Mouse (Mus musculus) right cerebral cortex, postnatal 4 days (tissue): ENCODE measurements around the gene Rbm14.
A peak's percentile ranks its signal among the peaks of the same experiment; 100 is the strongest.
"Not testable (repeated sequence)": the region's sequence is repeated elsewhere in the genome, so short reads cannot be mapped to it uniquely, and the experiment has no call there.

Source experiments
- DNase-seq: peaks from one replicate; pipeline ENCODE4 v3.0.0-alpha.2; 2022

Gene Rbm14

GRCm38 (mm10) chr19:4812334-4812949 lies 1.0 kb upstream of the Rbm14 start:
- not testable (repeated sequence) for DNase-seq

- DNase-seq = no peak
These were observed 442 bp upstream of the Rbm14 start for GRCm38 (mm10) chr19:4811909-4812242.

DNA sequence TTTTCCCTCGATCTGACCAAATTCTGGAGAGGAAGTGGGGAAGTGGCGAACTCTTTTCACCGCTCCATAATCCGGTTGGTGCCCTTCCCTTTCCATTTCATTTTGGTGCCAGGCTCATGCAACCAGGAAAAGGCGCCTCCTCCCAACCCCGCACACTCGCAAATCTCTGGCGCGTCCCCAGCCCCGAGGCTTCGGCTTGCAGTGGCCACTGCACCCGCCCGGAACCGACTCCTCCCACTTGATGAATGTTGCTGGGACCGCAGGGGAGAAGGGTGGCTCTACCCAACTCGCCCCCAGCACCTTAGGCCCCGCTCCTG lies 730 bp downstream of the Rbm14 start:
- no peak for DNase-seq

GRCm38 (mm10) chr19:4810309-4810708 lies 1.1 kb downstream of the Rbm14 start:
- no peak for DNase-seq

DNA sequence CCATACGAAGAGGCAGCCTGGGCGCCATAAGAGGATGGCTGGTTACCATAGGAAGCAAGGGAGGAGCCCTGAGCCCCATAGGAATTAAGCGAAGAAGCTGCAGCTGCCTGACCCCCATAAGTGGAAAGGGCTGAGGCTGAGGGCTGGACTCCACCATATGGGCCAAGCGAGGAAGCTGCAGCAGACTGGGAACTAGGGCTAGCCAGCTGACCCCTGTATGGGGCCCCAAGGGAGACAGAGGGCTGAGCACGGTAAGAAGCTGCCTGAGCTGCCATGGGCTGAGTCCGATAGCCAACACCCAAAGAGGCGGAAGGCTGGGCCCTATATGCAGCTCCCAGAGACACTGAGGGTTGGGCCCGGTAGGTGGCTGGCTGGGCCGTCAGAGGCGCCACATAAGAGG lies 8.2 kb downstream of the Rbm14 start:
- no peak for DNase-seq

DNA sequence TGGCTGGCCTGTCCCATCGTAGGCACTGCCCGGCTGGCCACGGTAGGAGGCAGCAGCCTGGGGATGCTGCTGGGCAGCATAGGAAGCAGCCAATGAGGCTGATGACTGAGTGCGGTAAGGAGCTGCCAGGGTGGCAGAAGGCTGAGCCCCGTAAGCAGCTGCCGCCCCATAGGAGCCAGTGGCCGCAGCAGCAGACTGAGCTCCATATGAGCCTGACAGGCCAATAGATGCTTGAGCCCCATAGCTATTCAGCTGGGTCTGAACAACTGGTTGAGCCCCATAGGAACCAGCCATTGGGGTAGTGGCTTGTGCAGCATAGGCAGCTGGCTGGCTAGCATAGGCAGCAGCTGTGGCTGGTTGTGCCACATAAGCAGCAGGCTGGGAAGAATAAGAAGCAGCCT lies 8.7 kb downstream of the Rbm14 start:
- no peak for DNase-seq

DNA sequence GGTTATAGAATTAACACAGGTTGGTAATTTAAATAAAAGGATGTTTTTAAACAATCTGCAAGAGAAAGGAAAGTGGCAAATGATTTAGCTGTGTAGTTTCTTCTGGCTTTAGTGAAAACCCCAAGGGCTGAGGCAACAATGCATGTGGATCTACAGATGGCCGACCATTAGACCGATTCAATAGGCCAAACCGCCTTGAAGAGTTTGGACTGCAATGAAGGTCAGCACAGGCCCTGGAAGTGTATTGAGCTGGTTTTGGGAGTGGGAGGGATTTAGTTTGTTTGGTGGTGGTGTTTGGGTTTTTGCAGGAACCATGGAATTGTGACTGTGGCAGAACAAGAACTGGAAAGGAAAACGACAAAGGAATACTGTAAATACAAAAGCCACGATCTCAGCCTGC lies 12.4 kb downstream of the Rbm14 start:
- no peak for DNase-seq

GRCm38 (mm10) chr19:4797846-4798245 lies 13.6 kb downstream of the Rbm14 start:
- no peak for DNase-seq

DNA sequence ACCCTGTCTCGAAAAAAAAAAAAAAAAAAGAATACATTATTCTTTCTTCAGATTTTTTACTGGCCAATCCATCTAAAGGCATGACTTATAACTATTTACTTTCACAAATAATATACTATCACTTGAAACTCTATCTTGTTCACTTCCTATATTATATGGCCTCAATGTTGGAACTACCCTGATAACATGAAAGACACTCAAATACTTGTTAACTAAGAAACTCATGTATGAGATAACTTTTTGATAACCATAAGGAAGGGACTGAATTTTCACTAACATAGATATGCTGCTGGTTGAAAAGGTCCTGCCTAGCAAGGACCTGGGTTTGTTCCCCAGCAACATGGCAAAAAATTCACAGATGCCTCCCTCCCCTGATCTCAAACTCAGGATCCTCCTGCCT lies 15.5 kb downstream of the Rbm14 start:
- no peak for DNase-seq

- peak; percentile 91 for DNase-seq
These were observed 17.5 kb downstream of the Rbm14 start, which contains the start of gene Rbm4 for GRCm38 (mm10) chr19:4793831-4794422. Gene Rbm4 (minus strand): TSS chr19:4793901.

DNA sequence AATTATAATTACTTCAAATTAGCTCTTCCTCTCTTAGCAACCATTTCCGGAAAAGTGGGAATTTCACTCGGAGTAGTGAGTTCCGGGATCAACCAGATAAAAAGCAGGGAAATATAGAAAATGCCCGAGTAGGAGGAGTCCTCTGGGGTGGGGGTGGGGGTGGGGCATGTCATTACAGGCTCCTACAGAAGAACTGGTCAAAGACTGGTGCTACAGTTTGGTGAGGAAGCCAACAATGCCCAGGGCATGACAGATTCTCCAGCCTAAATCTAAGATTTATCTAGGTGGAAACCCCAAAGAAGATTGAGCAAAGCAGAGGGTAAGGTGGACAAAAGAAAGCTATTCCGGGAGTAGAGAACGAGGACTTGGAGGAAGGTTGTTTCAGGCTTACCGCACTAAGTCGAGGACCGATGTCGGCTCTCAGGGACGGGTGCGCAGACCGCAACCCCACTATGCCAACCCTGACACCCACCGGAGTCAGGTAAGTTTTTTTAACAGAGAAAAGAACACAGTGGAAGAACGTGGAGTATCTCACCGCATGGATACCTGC lies 18.1 kb downstream of the Rbm14 start:
- DNase-seq = no peak

GRCm38 (mm10) chr19:4786313-4786712 lies 25.1 kb downstream of the Rbm14 start:
- no peak for DNase-seq

GRCm38 (mm10) chr19:4785206-4785605 lies 26.2 kb downstream of the Rbm14 start:
- DNase-seq = no peak

DNA sequence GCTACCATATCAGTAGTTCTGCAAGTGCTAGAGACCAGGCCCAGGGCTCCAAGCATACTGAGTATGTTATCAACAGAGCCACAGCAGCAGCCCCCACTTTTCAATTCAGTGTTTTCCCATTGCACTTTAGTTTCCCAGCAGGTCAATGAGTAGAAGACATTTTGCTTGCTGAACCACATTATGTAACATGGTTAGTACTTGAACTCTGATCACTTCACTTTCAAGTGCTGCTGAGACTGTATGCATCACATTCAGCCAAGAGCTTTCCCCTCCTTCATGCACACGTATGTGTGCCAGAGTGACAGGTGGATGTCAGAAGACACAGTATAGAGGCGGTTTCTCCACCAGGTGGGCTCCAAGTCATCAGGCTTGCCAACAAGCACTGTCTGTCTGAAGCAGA lies 28.5 kb downstream of the Rbm14 start:
- no peak for DNase-seq

DNA sequence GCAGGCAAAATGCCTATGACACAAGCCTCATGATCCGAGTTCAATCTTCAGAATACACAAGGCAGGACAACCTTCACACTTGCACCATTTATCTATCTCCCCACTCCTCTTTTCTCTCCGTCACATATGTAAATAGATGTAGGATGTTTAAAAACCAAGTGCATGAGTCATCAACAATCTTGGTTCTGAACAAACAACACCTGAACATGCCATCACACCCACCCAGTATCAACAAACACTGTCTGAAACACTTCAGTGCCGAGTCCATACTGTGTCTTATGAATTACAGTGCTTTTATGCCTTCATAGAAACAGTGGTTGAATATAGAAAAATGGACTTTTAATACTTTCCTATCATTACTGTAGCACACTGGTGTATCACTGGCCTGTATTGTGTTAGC lies 38.6 kb downstream of the Rbm14 start:
- DNase-seq = no peak

GRCm38 (mm10) chr19:4767507-4768148 lies 43.8 kb downstream of the Rbm14 start:
- DNase-seq = no peak

GRCm38 (mm10) chr19:4762876-4763275 lies 48.6 kb downstream of the Rbm14 start:
- DNase-seq = no peak

DNA sequence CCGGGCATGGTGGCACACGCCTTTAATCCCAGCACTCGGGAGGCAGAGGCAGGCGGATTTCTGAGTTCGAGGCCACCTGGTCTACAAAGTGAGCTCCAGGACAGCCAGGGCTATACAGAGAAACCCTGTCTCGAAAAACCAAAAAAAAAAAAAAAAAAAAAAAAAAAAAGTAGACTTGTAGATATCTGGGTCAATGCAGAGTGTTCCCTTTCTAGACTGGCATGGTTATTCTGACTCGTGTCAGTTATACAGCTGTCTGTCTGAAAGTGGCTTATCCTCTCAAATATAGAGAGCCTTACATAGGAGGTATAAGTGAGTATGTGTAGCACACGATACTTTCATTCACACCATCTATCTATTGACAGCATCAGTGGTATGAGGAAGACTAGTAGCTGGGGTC lies 50.9 kb downstream of the Rbm14 start:
- not testable (repeated sequence) for DNase-seq

- no peak for DNase-seq
These were observed 54.5 kb downstream of the Rbm14 start for GRCm38 (mm10) chr19:4756921-4757320.

DNA sequence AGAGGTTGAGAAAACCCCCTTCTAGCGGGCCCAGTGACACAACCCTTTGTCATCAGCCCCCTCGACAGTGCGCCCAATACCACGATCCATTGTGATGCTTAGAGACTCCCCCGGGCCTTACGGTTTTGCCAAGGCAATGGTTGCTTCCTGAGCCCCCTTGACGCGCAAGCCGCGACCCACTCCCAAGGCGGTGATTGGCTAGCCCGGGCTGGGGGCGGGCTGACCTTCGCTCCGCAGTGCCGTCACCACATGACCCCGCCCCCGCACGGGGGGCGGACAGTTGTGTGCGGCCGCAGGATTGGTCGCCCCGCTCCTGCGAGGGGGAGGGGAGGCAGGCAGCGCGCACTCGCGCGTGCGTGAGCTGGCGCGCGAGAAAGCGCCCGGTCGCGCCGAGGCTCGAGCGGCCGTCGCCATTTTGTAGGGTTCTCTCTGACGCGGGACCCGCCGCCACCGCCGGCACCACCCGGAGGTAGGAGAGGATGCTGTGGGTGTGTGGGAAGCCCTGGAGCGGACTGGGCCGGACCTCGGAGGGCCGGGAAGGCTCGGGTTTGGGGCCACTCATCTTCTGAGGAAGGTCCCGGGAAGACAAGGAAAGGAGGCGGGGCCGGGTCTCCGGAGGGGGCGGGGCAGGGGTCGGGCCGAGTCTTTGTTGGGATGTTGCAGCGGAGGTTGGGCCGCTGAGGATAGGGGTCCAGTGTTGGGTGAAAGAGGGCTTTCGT lies 55.1 kb downstream of the Rbm14 start, which contains the start of gene Rbm4b:
Gene Rbm4b (plus strand): TSS at position 305 of the 719 bp plus-strand sequence.
- DNase-seq = peak; percentile 99

DNA sequence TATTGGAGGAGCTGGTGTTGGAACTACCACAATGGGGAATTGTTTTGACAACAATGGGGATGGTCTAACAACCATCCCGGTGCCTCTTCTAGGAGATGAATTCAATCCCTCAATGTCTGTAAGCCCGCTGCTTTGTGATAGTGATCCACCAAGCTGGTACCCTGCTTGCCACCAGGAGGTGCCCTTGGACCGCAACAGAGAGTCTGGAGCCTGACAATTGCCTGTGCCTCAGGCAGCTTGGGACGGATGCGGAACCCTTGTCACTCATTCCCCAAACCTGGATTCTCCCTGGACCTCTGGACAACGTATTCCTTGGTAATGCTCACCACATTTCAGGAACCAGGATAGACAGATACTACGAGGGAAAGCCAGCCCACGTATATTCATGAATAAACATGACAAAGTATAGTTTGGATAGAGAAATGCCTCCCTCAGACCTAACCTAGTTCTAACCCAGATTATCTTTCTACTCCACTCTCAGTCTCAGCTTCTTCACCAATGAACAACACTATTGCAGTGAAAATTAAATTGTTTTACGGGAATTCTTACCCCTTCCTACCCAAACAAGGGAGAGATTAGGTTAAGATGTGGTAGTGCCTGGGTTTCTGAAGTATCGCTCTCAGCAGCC lies 55.8 kb downstream of the Rbm14 start:
- DNase-seq = peak; percentile 85
